Mouse (Mus musculus): ENCODE measurements around the gene Gm44511. TPM values are rescaled to one million over a fixed set of nuclear protein-coding genes. Genes with fewer than 3 reads are reported as not detected.
A peak's percentile ranks its signal among the peaks of the same experiment; 100 is the strongest.

Gm44511 gene
- total and polyA plus RNA-seq, 3 experiments, result not detected

DNA sequence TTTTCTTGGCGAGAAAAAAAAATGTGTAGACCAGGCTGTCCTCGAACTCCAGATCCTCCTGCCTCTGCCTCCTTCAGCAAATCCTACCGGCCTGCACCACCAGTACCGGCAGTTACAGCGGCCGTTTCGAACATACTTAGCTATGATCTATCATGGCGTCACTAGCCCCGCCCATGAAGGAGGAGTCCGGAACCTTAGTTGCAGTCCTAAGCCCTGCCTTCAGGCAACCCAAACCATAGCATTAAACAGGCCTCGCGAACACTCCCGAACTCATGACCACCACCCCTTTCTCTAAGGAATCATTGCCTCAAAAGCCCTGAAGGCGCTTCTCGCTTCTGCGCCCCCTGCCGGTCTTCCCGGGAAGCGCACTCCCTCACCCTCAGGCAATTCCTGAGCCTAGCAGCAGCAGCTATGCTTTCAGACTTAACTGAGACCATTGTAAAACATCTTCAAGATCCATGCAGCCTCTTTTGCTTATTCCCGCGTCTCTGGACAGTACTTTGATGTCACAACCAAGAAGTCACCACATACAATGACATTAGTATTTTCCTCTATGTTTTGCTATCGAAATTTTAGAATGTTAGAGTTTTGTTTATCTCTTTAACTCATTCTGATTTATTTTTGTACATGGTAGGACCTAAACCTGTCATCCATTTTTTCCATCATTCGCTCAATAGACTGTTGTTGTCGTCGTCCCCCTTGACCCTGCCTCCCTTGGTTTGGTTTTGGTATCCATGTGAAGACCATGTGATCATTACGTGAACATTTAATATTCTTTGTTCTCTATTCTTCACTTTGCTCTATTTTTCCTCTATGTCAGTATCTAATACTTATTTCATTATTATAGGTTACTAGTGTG is 22.9 kb downstream of the Gm44511 start (continued):
- TF ChIP-seq MAX (IDR thresholded peaks at IDR 0.05; ENCODE audit: low read length) (0 out of 2 replicates have a peak, but pooled peaks have one; percentile 41), RAD21 (IDR thresholded peaks at IDR 0.05; ENCODE audit: low read depth, low read length) (peak; percentile 25), UBTF (IDR thresholded peaks at IDR 0.05; ENCODE audit: borderline replicate concordance, insufficient read depth, low read depth, low read length) (no peak), MYB (IDR thresholded peaks at IDR 0.05; ENCODE audit: low read depth, low read length) (no peak), TCF12 (IDR thresholded peaks at IDR 0.05; ENCODE audit: low read depth, low read length) (peak; percentile 38; the same call in 1 of the 2 replicates), POLR2A (IDR thresholded peaks at IDR 0.05; ENCODE audit: control insufficient read depth in 1 of 2, insufficient read depth in 1 of 2, low read depth in 1 of 2, low read length in 2 of 2, poor library complexity in 1 of 2) (no peak), BHLHE40 (IDR thresholded peaks at IDR 0.05; ENCODE audit: borderline replicate concordance, low read depth, low read length) (no peak), CTCF (IDR thresholded peaks at IDR 0.05 in 2 of 3, conservative IDR thresholded peaks at IDR 0.05 in 1 of 3; ENCODE audit: control insufficient read depth in 1 of 3, insufficient read depth in 1 of 3, low read depth in 2 of 3, low read length in 3 of 3, poor library complexity in 1 of 3, severe bottlenecking in 1 of 3) (peak; percentile 74 to 84 (median 81)), ZKSCAN1 (IDR thresholded peaks at IDR 0.05; ENCODE audit: low read depth, low read length) (no peak), CHD1 (IDR thresholded peaks at IDR 0.05; ENCODE audit: low read depth, low read length) (no peak), ELF1 (IDR thresholded peaks at IDR 0.05; ENCODE audit: low read depth, low read length) (no peak), EP300 (IDR thresholded peaks at IDR 0.05; ENCODE audit: low read depth in 1 of 2, low read length in 2 of 2) (no peak), ZMIZ1 (IDR thresholded peaks at IDR 0.05; ENCODE audit: low read depth, low read length) (no peak), E2F4 (IDR thresholded peaks at IDR 0.05; ENCODE audit: borderline replicate concordance, low read depth, low read length) (no peak), POLR2AphosphoS2 (IDR thresholded peaks at IDR 0.05; ENCODE audit: low read length) (no peak), MAZ (IDR thresholded peaks at IDR 0.05; ENCODE audit: low read depth, low read length) (no peak), SIN3A (IDR thresholded peaks at IDR 0.05; ENCODE audit: low read length) (peak; percentile 70), TBP (IDR thresholded peaks at IDR 0.05; ENCODE audit: low read depth, low read length) (peak; percentile 99), GATA1 (IDR thresholded peaks at IDR 0.05; ENCODE audit: low read depth, low read length) (no peak), CHD2 (IDR thresholded peaks at IDR 0.05; ENCODE audit: low read length) (no peak), RCOR1 (IDR thresholded peaks at IDR 0.05; ENCODE audit: low read depth, low read length) (no peak), MAFK (IDR thresholded peaks at IDR 0.05; ENCODE audit: borderline replicate concordance, low read depth, low read length) (peak; percentile 94), USF2 (IDR thresholded peaks at IDR 0.05; ENCODE audit: borderline replicate concordance in 1 of 2, insufficient read depth in 1 of 2, low read depth in 1 of 2, low read length in 2 of 2) (no peak), TAL1 (IDR thresholded peaks at IDR 0.05; ENCODE audit: low read length) (no peak), KAT2A (conservative IDR thresholded peaks at IDR 0.05; ENCODE audit: low read depth, low read length) (no peak; the same call in 1 of the 2 replicates)
